Mouse (Mus musculus): Measurements from ENCODE around the gene Cass4. TPM values are rescaled to one million over a fixed set of nuclear protein-coding genes. Genes with fewer than 3 reads are reported as not detected.

Cass4 gene
- polyA plus RNA-seq, 1 experiment from 2014 or later, result 0.12 TPM

- Histone ChIP-seq H3K9me3 (no peaks in the 10 kb centered on the region), H3K27ac (peak within 1 kb of the TSS; percentile 97), H3K36me3 (peaks cover 68% of the 10 kb centered on the region), H3K27me3 (ENCODE audit: insufficient read depth, poor library complexity, severe bottlenecking) (no peaks in the 10 kb centered on the region), H3K4me1 (replicated peaks) (peaks cover 41% of the 10 kb centered on the region), H3K4me3 (peak within 1 kb of the TSS; percentile 97)
- DNase-seq (ENCODE audit: low spot score), result peak; percentile 97
- under 1% methylated on average over 66 of the region's 66 CpGs for WGBS
Measured at GRCm38 (mm10) chr2:172370411-172371223, 23.0 kb upstream of the Cass4 start, which contains the start of the genes Aurka and Cstf1. Aurka (minus strand) TSS chr2:172370535. Cstf1 (plus strand) TSS chr2:172370681.

DNA sequence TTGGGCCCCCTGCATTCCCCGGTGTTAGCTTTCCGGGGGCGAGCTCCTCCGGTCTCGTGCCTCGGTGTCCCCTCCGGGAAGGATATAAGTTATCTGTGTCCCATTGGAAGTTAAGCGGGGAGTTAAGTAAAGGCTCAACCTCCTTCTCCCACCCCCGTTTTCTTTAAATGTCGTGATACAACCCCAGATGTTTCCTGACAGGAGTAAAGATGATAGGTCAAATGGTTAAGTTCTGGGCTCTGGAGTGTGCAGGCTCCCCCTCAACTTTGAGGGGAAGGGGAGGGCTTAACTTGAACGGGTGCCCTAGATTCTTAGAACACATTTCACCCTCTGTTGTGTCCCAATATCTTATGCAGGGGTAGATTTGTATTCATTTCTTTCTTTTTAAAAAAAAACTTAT is 22.3 kb upstream of the Cass4 start:
- no peak for DNase-seq (ENCODE audit: low spot score)
- WGBS, result 0% methylated on average over 11 of the region's 11 CpGs
- Histone ChIP-seq H3K36me3 (peaks cover 68% of the 10 kb centered on the region), H3K4me1 (replicated peaks) (peaks cover 41% of the 10 kb centered on the region), H3K9me3 (no peaks in the 10 kb centered on the region), H3K27ac (peak overlapping the region; percentile 97), H3K4me3 (peak overlapping the region; percentile 97), H3K27me3 (ENCODE audit: insufficient read depth, poor library complexity, severe bottlenecking) (no peaks in the 10 kb centered on the region)

DNA sequence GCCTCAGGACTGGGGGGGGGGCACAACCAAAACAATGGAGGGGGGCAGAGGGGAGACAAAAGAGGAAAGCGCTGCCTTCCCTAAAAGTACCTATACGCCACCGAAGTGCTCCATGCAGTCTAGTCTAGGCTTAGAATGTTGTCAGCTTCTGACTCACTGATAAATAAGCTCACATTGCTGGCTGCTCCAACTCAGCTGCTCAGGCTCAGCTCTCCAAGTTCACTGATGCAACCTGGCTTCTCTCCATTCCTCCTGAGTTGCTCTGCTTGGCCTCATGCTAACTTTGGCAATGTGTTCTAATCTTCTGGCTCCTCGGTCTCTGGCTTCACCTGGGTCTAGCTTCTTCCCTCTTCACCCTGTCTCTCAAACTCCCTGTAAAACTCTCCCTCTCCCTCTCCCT is 17.0 kb upstream of the Cass4 start:
- WGBS, result 93% methylated on average over 4 of the region's 4 CpGs
- no peak for DNase-seq (ENCODE audit: low spot score)

DNA sequence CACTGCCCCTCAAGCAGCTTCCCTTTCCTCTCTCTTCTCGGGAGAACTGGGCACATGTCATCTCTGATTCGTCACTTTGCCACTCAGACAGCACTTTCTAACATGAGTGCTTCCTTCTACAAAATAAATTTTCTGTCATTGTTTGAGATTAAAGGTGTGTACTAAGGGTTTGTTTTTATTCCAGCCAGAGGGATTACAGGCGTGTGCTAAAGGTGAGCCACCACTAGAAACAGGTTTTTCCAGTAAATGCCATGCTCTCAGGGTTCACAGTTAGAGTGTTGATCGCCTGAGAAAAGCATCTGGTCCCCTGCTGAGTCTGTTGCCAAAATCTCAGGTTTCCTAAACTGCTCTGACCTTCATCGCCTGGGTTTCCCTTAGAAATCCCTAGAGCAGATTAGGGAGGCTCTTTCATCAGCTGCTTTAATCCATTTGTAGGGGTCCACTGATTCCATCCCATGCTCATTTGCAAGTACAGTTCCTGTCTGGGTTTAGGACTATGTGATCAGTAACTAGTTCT is 16.5 kb upstream of the Cass4 start:
- peaks cover 2% of the 10 kb centered on the region for H3K4me1 ChIP-seq (replicated peaks)
- DNase-seq (ENCODE audit: low spot score), result no peak
- 74% methylated on average over 5 of the region's 5 CpGs for WGBS
- no peaks in the 10 kb centered on the region for H3K27me3 ChIP-seq (ENCODE audit: insufficient read depth, poor library complexity, severe bottlenecking)
- H3K4me3 ChIP-seq, result no peak overlapping the region
- no peaks in the 10 kb centered on the region for H3K9me3 ChIP-seq
- peaks cover 97% of the 10 kb centered on the region for H3K36me3 ChIP-seq
- H3K27ac ChIP-seq, result no peak overlapping the region

More for the DNA sequence above, 17.0 kb upstream of the Cass4 start:
- H3K27me3 ChIP-seq (ENCODE audit: insufficient read depth, poor library complexity, severe bottlenecking), result no peaks in the 10 kb centered on the region
- H3K4me1 ChIP-seq (replicated peaks), result peaks cover 7% of the 10 kb centered on the region
- no peak overlapping the region for H3K27ac ChIP-seq
- H3K9me3 ChIP-seq, result no peaks in the 10 kb centered on the region
- peaks cover 92% of the 10 kb centered on the region for H3K36me3 ChIP-seq
- H3K4me3 ChIP-seq, result no peak overlapping the region

DNA sequence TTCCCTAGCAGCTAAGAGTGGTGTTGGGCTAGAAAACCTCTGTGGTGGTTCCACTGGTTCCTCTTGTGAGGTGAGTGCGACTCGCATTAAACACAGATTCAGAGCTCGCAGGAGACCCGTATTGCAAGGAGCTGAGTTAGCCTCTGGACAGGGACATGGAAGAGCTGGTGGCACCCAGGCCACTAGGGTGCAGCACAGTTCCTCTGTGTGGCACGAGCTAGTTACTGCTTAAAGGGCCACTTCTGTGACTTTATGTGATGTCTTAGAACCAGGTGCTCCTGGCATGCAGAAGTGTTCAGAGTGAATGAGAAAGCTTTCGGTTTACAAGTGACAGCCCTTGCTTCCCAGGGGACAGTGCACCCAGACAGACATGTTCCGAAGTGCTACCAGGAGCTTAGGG is 15.3 kb upstream of the Cass4 start:
- H3K9me3 ChIP-seq, result no peaks in the 10 kb centered on the region
- WGBS, result 84% methylated on average over 7 of the region's 7 CpGs
- no peak for DNase-seq (ENCODE audit: low spot score)

DNA sequence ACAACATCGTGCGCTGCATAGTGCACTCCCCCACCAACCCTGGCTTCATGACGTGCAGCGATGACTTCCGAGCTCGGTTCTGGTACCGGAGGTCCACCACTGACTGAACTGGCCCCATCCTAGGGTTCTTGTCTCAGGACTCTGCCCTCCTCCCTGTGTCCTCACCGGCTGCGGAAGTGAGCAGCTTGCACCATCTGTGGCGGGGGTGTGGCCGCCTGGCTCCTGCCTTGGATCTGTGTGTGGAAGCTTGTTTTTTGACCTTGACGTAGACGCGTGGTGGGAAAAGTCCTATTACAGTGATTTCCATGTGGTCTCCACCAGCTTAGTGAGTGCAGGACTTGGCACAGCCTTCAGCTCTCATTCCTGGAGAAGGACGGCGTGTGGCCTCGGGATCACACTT is 13.1 kb upstream of the Cass4 start:
- WGBS, result 95% methylated on average over 17 of the region's 17 CpGs
- Histone ChIP-seq H3K27me3 (ENCODE audit: insufficient read depth, poor library complexity, severe bottlenecking) (no peaks in the 10 kb centered on the region), H3K4me3 (no peak overlapping the region), H3K36me3 (peaks cover 83% of the 10 kb centered on the region), H3K9me3 (no peaks in the 10 kb centered on the region), H3K27ac (no peak overlapping the region), H3K4me1 (replicated peaks) (no peaks in the 10 kb centered on the region)
- no peak for DNase-seq (ENCODE audit: low spot score)

More for the DNA sequence above, 15.3 kb upstream of the Cass4 start:
- Histone ChIP-seq H3K27ac (no peak overlapping the region), H3K4me3 (no peak overlapping the region), H3K4me1 (replicated peaks) (no peaks in the 10 kb centered on the region), H3K36me3 (peaks cover 100% of the 10 kb centered on the region), H3K27me3 (ENCODE audit: insufficient read depth, poor library complexity, severe bottlenecking) (no peaks in the 10 kb centered on the region)

GRCm38 (mm10) chr2:172381341-172381740 is 12.3 kb upstream of the Cass4 start:
- 94% methylated on average over 11 of the region's 11 CpGs for WGBS
- H3K4me1 ChIP-seq (replicated peaks), result no peaks in the 10 kb centered on the region
- no peaks in the 10 kb centered on the region for H3K27me3 ChIP-seq (ENCODE audit: insufficient read depth, poor library complexity, severe bottlenecking)
- H3K4me3 ChIP-seq, result no peak overlapping the region
- no peak overlapping the region for H3K27ac ChIP-seq
- no peak for DNase-seq (ENCODE audit: low spot score)
- H3K9me3 ChIP-seq, result no peaks in the 10 kb centered on the region
- peaks cover 75% of the 10 kb centered on the region for H3K36me3 ChIP-seq

- no peak overlapping the region for H3K27ac ChIP-seq
- peaks cover 69% of the 10 kb centered on the region for H3K36me3 ChIP-seq
- H3K4me3 ChIP-seq, result no peak overlapping the region
- no peaks in the 10 kb centered on the region for H3K9me3 ChIP-seq
- 92% methylated on average over 12 of the region's 12 CpGs for WGBS
- no peaks in the 10 kb centered on the region for H3K4me1 ChIP-seq (replicated peaks)
- DNase-seq (ENCODE audit: low spot score), result no peak
- H3K27me3 ChIP-seq (ENCODE audit: insufficient read depth, poor library complexity, severe bottlenecking), result no peaks in the 10 kb centered on the region
Measured at GRCm38 (mm10) chr2:172381898-172382297, 11.7 kb upstream of the Cass4 start.

DNA sequence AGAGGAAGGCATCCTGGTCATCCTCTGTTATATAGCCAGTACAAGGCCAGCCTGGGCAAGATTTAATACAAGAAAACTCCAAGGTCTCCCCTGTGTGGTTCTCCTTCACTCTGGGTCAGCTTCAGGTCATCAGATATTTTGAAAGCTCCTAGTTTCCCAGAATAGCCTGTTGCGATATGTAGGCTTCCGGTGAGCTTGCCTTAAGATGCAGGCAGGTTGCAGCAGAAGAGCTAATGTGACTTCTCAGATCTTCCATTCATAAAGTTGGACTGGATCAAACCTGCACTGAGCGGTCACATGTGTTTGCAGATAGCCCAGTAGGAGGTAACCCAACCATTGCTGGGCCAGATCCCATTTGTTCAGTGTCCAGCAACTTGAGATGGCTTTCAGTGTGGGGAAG is 8.9 kb upstream of the Cass4 start:
- 93% methylated on average over 3 of the region's 3 CpGs for WGBS
- Histone ChIP-seq H3K27me3 (ENCODE audit: insufficient read depth, poor library complexity, severe bottlenecking) (no peaks in the 10 kb centered on the region), H3K4me3 (no peak overlapping the region), H3K36me3 (peaks cover 41% of the 10 kb centered on the region), H3K4me1 (replicated peaks) (no peaks in the 10 kb centered on the region), H3K9me3 (no peaks in the 10 kb centered on the region), H3K27ac (no peak overlapping the region)
- DNase-seq (ENCODE audit: low spot score), result no peak

DNA sequence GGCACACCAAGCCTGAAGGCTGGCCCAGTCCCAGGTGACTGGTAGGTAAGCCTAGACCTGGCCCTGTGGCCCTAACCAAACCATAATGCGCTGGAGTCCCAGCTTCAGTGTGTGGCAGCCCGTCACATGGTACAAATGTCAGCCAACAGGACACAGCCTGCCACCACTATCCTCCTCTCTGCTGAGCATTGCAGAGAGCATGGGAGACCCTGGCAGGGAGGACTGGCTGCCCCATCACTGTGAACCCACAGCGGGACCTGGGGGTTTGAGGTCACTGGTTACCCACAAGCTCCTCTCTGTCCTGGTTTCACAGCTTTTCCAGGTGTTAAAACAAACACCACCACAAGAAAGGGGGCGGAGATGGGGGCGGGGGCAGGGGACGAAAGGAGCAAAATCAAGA is 3.3 kb upstream of the Cass4 start:
- no peaks in the 10 kb centered on the region for H3K9me3 ChIP-seq
- H3K4me3 ChIP-seq, result no peak overlapping the region
- peaks cover 5% of the 10 kb centered on the region; the same call in 1 of the 2 replicates for H3K4me1 ChIP-seq (replicated peaks)
- no peak overlapping the region for H3K27ac ChIP-seq
- no peaks in the 10 kb centered on the region for H3K27me3 ChIP-seq (ENCODE audit: insufficient read depth, poor library complexity, severe bottlenecking)
- WGBS, result 45% methylated on average over 6 of the region's 6 CpGs
- H3K36me3 ChIP-seq, result no peaks in the 10 kb centered on the region
- no peak for DNase-seq (ENCODE audit: low spot score)

DNA sequence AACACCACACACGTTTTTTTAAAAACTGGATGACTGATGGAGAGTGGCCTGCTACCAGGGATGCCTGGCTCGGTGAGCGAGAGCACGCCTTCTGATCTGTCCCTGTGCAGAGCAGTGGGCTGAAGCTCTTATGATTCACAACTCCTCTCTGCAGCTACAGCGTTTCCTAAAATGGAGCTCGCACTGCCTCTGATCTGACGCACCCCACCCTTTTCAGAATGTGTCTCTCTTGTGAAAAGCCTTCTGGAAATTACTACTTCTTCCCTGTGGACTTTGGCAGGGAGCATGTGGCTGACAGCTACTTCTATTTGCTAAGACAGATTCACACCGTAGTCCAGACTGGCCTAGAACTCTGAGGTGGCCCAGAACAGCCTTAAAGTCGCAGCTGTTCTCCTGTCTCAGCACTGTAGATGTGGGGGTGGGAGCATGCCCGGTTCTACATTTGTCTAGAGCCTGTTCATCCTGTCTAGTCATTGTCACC is 1.5 kb upstream of the Cass4 start:
- no peak for DNase-seq (ENCODE audit: low spot score)
- Histone ChIP-seq H3K9me3 (no peaks in the 10 kb centered on the region), H3K4me3 (no peak overlapping the region), H3K27ac (no peak overlapping the region), H3K27me3 (ENCODE audit: insufficient read depth, poor library complexity, severe bottlenecking) (no peaks in the 10 kb centered on the region), H3K36me3 (no peaks in the 10 kb centered on the region), H3K4me1 (replicated peaks) (peaks cover 17% of the 10 kb centered on the region)
- WGBS, result 77% methylated on average over 10 of the region's 10 CpGs

DNA sequence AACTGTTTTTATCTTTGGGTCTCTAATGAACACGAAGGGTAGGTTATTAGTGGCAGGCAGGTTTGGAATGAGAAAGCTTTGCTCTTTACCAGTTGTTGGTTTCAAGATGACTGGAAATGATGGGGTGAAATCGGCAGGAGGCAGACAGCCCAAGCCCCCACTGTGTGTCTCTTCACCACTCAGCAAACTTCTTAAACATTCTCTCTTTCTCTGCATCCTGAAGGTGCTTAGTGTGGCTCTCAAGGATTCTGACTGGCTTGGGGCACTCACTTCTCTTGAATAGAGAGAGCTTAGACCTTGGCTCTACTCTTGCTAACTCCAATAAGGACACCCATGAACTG is 428 bp downstream of the Cass4 start:
- no peaks in the 10 kb centered on the region for H3K9me3 ChIP-seq
- H3K27me3 ChIP-seq (ENCODE audit: insufficient read depth, poor library complexity, severe bottlenecking), result no peaks in the 10 kb centered on the region
- no peak overlapping the region for H3K4me3 ChIP-seq
- no peaks in the 10 kb centered on the region for H3K36me3 ChIP-seq
- DNase-seq (ENCODE audit: low spot score), result no peak
- 64% methylated on average over 2 of the region's 2 CpGs for WGBS
- peaks cover 17% of the 10 kb centered on the region for H3K4me1 ChIP-seq (replicated peaks)
- no peak overlapping the region for H3K27ac ChIP-seq

GRCm38 (mm10) chr2:172394671-172395070 is 1.1 kb downstream of the Cass4 start:
- Histone ChIP-seq H3K4me1 (replicated peaks) (peaks cover 20% of the 10 kb centered on the region), H3K9me3 (no peaks in the 10 kb centered on the region), H3K27ac (no peak overlapping the region), H3K27me3 (ENCODE audit: insufficient read depth, poor library complexity, severe bottlenecking) (no peaks in the 10 kb centered on the region), H3K4me3 (no peak overlapping the region), H3K36me3 (no peaks in the 10 kb centered on the region)
- 78% methylated on average over 4 of the region's 4 CpGs for WGBS
- no peak for DNase-seq (ENCODE audit: low spot score)

Measured in hindbrain, embryonic 10.5 days (tissue).